Mouse (Mus musculus): ENCODE measurements at regions not wholly inside any gene's neighbourhood (a gene's known extent, or its start where the extent isn't known, plus 50 kb on each side); places are given as distances from the start of the nearest gene placed in this dataset.

DNA sequence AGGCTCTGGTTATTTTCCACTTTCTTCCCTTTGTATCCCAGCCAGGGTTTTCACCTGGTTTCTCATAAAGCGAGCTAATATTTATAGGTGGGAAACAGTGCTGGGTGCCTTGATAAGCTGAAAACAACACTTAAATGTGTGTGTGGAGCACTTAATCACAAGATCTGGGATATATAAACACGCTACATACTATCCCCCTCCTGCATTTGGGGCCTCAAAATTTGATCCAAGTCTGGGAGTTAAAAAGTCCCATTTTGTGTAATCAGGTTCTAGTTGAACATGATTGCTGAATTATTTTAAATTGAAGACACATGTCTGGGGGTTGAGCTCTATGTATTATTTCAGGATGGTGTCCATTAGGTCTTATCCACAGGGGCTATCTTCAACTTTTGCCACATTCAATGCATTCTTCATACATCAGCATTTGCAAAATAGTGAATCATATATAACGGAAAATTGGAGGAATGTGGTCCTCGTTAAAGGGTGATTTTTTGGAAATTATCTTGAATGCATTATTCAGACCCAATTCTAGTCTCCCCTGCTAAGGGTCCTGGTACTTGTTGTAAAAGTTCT lies 303.2 kb upstream of the Npvf start:
- TF ChIP-seq EP300 (IDR thresholded peaks at IDR 0.05; ENCODE audit: low read depth) (no peak), CTCF (IDR thresholded peaks at IDR 0.05; ENCODE audit: low read depth) (no peak)
- DNase-seq (ENCODE audit: low read depth in 3 of 3, low spot score in 3 of 3) (no peak), ATAC-seq (ENCODE audit: insufficient read depth) (no peak)
- Histone ChIP-seq H3K27ac (no peak overlapping the region), H3K27me3 (ENCODE audit: control insufficient read depth, insufficient read depth, low read length) (no peaks in the 10 kb centered on the region), H3K9me3 (ENCODE audit: control insufficient read depth, low read length) (no peaks in the 10 kb centered on the region), H3K4me3 (ENCODE audit: insufficient read depth in 1 of 2, low read depth in 2 of 2, low read length in 2 of 2) (no peak overlapping the region), H3K4me2 (ENCODE audit: low read depth) (no peak overlapping the region), H3K4me1 (replicated peaks; ENCODE audit: control insufficient read depth in 2 of 2, insufficient read depth in 2 of 2, low read length in 1 of 2) (no peaks in the 10 kb centered on the region), H3K36me3 (replicated peaks; ENCODE audit: control insufficient read depth, insufficient read depth, low read depth) (no peaks in the 10 kb centered on the region), H3K9ac (replicated peaks) (no peak overlapping the region)
- 63% methylated on average over 4 of the region's 4 CpGs for WGBS (ENCODE audit: insufficient replicate concordance)

DNA sequence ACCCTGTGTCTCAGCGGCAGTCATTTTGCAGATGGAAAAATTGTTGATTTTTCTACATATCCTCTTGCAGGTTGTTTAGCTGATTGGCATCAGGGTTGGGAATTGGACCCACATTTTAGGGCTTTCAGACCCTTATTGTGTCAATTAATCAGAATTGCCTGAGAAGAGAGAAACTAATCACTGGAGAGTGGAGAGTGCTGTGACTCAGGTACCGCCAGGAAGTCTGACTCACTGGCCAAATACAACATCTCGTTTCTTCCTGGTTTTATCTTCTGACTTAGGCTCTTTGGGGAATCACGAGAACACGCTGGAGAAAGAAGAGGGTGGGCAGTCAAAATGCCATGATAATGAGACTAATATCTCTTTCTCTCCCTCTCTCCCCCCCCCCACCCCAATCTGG lies 306.1 kb upstream of the Npvf start:
- TF ChIP-seq EP300 (IDR thresholded peaks at IDR 0.05; ENCODE audit: low read depth) (no peak), CTCF (IDR thresholded peaks at IDR 0.05; ENCODE audit: low read depth) (no peak)
- Histone ChIP-seq H3K27me3 (ENCODE audit: control insufficient read depth, insufficient read depth, low read length) (no peaks in the 10 kb centered on the region), H3K27ac (no peak overlapping the region), H3K4me1 (replicated peaks; ENCODE audit: control insufficient read depth in 2 of 2, insufficient read depth in 2 of 2, low read length in 1 of 2) (no peaks in the 10 kb centered on the region), H3K9me3 (ENCODE audit: control insufficient read depth, low read length) (no peaks in the 10 kb centered on the region), H3K4me2 (ENCODE audit: low read depth) (no peak overlapping the region), H3K9ac (replicated peaks) (no peak overlapping the region), H3K4me3 (ENCODE audit: insufficient read depth in 1 of 2, low read depth in 2 of 2, low read length in 2 of 2) (no peak overlapping the region), H3K36me3 (replicated peaks; ENCODE audit: control insufficient read depth, insufficient read depth, low read depth) (no peaks in the 10 kb centered on the region)
- ATAC-seq (ENCODE audit: insufficient read depth), result no peak
- 36% methylated on average over 5 of the region's 5 CpGs for WGBS (ENCODE audit: insufficient replicate concordance)
- DNase-seq (ENCODE audit: low read depth in 3 of 3, low spot score in 3 of 3), result no peak

DNA sequence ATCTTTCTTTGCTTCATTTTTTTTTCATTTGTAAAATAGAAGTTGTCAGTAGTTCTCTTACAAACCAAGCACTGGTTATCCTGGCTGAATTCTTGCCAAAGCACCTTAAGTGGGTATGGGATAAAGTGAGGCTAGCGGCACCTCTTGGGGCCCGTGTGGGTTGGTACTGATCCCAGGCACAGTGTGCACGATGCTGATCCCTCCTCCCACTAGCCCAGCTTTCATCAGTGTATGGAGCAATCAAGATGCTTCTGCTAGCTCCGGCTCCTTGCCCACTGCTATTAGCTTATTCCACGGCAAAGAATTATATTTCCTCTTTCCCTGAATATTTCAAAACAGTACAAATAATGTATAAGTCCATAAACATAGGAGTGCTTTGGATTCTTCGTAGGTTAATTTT lies 307.4 kb upstream of the Npvf start:
- H3K4me2 ChIP-seq (ENCODE audit: low read depth), result no peak overlapping the region
- H3K4me1 ChIP-seq (replicated peaks; ENCODE audit: control insufficient read depth in 2 of 2, insufficient read depth in 2 of 2, low read length in 1 of 2), result no peaks in the 10 kb centered on the region
- 60% methylated on average over 6 of the region's 6 CpGs for WGBS (ENCODE audit: insufficient replicate concordance)
- TF ChIP-seq EP300 (IDR thresholded peaks at IDR 0.05; ENCODE audit: low read depth) (no peak), CTCF (IDR thresholded peaks at IDR 0.05; ENCODE audit: low read depth) (no peak)
- no peak overlapping the region for H3K9ac ChIP-seq (replicated peaks)
- H3K9me3 ChIP-seq (ENCODE audit: control insufficient read depth, low read length), result no peaks in the 10 kb centered on the region
- ATAC-seq (ENCODE audit: insufficient read depth) (no peak), DNase-seq (ENCODE audit: low read depth in 3 of 3, low spot score in 3 of 3) (no peak)
- H3K27ac ChIP-seq, result no peak overlapping the region
- H3K27me3 ChIP-seq (ENCODE audit: control insufficient read depth, insufficient read depth, low read length), result no peaks in the 10 kb centered on the region
- H3K36me3 ChIP-seq (replicated peaks; ENCODE audit: control insufficient read depth, insufficient read depth, low read depth), result no peaks in the 10 kb centered on the region
- no peak overlapping the region for H3K4me3 ChIP-seq (ENCODE audit: insufficient read depth in 1 of 2, low read depth in 2 of 2, low read length in 2 of 2)

GRCm38 (mm10) chr6:50968546-50968945 lies 314.3 kb upstream of the Npvf start:
- no peak overlapping the region for H3K9ac ChIP-seq (replicated peaks)
- H3K9me3 ChIP-seq (ENCODE audit: control insufficient read depth, low read length), result no peaks in the 10 kb centered on the region
- no peak overlapping the region for H3K27ac ChIP-seq
- 71% methylated on average over 5 of the region's 5 CpGs for WGBS (ENCODE audit: insufficient replicate concordance)
- ATAC-seq (ENCODE audit: insufficient read depth) (no peak), DNase-seq (ENCODE audit: low read depth in 3 of 3, low spot score in 3 of 3) (no peak)
- no peak overlapping the region for H3K4me3 ChIP-seq (ENCODE audit: insufficient read depth in 1 of 2, low read depth in 2 of 2, low read length in 2 of 2)
- no peaks in the 10 kb centered on the region for H3K4me1 ChIP-seq (replicated peaks; ENCODE audit: control insufficient read depth in 2 of 2, insufficient read depth in 2 of 2, low read length in 1 of 2)
- H3K27me3 ChIP-seq (ENCODE audit: control insufficient read depth, insufficient read depth, low read length), result no peaks in the 10 kb centered on the region
- H3K36me3 ChIP-seq (replicated peaks; ENCODE audit: control insufficient read depth, insufficient read depth, low read depth), result no peaks in the 10 kb centered on the region
- TF ChIP-seq CTCF (IDR thresholded peaks at IDR 0.05; ENCODE audit: low read depth) (no peak), EP300 (IDR thresholded peaks at IDR 0.05; ENCODE audit: low read depth) (no peak)
- H3K4me2 ChIP-seq (ENCODE audit: low read depth), result no peak overlapping the region

- Histone ChIP-seq H3K27ac (no peak overlapping the region), H3K36me3 (replicated peaks; ENCODE audit: control insufficient read depth, insufficient read depth, low read depth) (no peaks in the 10 kb centered on the region), H3K4me1 (replicated peaks; ENCODE audit: control insufficient read depth in 2 of 2, insufficient read depth in 2 of 2, low read length in 1 of 2) (no peaks in the 10 kb centered on the region), H3K4me2 (ENCODE audit: low read depth) (no peak overlapping the region), H3K27me3 (ENCODE audit: control insufficient read depth, insufficient read depth, low read length) (no peaks in the 10 kb centered on the region), H3K4me3 (ENCODE audit: insufficient read depth in 1 of 2, low read depth in 2 of 2, low read length in 2 of 2) (no peak overlapping the region), H3K9ac (replicated peaks) (no peak overlapping the region), H3K9me3 (ENCODE audit: control insufficient read depth, low read length) (no peaks in the 10 kb centered on the region)
- WGBS (ENCODE audit: insufficient replicate concordance), result 37% methylated on average over 6 of the region's 6 CpGs
- no peak for ATAC-seq (ENCODE audit: insufficient read depth)
- no peak for DNase-seq (ENCODE audit: low read depth in 3 of 3, low spot score in 3 of 3)
- TF ChIP-seq EP300 (IDR thresholded peaks at IDR 0.05; ENCODE audit: low read depth), result no peak
- TF ChIP-seq CTCF (IDR thresholded peaks at IDR 0.05; ENCODE audit: low read depth), result no peak
Observed at GRCm38 (mm10) chr6:50969341-50969740, 315.1 kb upstream of the Npvf start.

All from liver, embryonic 14.5 days (tissue).